Mouse (Mus musculus) intestine, postnatal 0 days (tissue): Measurements from ENCODE around the gene Casc1. TPM values are rescaled to one million over a fixed set of nuclear protein-coding genes. Genes with fewer than 3 reads are reported as not detected.

Source experiments
- ATAC-seq: fragments of 200-750 bp; cut with Nextera tagmentation; 2 replicates; pipeline ENCODE4 v1.8.0; 2017; ENCODE audit warnings: mild to moderate bottlenecking, moderate TSS enrichment, moderate library complexity
- H3K27ac ChIP-seq: fragments of 300-500 bp; sonication (generic); 2 replicates; pipeline ENCODE4 v1.5.1; 2014; ENCODE audit warnings: mild to moderate bottlenecking, low read depth, low read length, moderate library complexity
- H3K27me3 ChIP-seq: fragments of 300-500 bp; sonication (generic); replicated peaks from 2 replicates; pipeline ENCODE4 v1.6.1; 2014; ENCODE audit warnings: low read length, mixed read lengths; ENCODE audit not compliant: control insufficient read depth, insufficient read depth
- H3K36me3 ChIP-seq: fragments of 300-500 bp; sonication (generic); 2 replicates; pipeline ENCODE4 v1.6.1; 2014; ENCODE audit warnings: mild to moderate bottlenecking, moderate library complexity; ENCODE audit not compliant: control insufficient read depth, insufficient read depth
- H3K4me1 ChIP-seq: fragments of 300-500 bp; sonication (generic); replicated peaks from 2 replicates; pipeline ENCODE4 v1.6.1; 2014; ENCODE audit warnings: antibody characterized with exemption, low read length, mixed read lengths; ENCODE audit not compliant: control insufficient read depth, insufficient read depth
- H3K4me2 ChIP-seq: fragments of 300-500 bp; sonication (generic); replicated peaks from 2 replicates; pipeline ENCODE4 v1.6.1; 2014; ENCODE audit warnings: low read depth, mild to moderate bottlenecking, moderate library complexity
- H3K4me3 ChIP-seq: fragments of 300-500 bp; sonication (generic); 2 replicates; pipeline ENCODE4 v1.5.1; 2014; ENCODE audit warnings: low read depth, low read length
- H3K9ac ChIP-seq: fragments of 300-500 bp; sonication (generic); 2 replicates; pipeline ENCODE4 v1.6.1; 2014; ENCODE audit warnings: mild to moderate bottlenecking, low read depth, low read length
- H3K9me3 ChIP-seq: fragments of 300-500 bp; sonication (generic); 2 replicates; pipeline ENCODE4 v1.6.1; 2016; ENCODE audit warnings: mixed run types; ENCODE audit not compliant: control insufficient read depth
- CTCF ChIP-seq: sonication (generic); IDR thresholded peaks from 2 replicates; pipeline ENCODE4 v1.5.1; 2016; ENCODE audit warnings: low read depth, mild to moderate bottlenecking, control low read depth, antibody characterized with exemption, moderate library complexity
- whole genome bisulfite sequencing: fragments of 180-500 bp; shearing (Covaris S2); extraction: QIAGEN DNeasy Blood & Tissue Kit; methylation state at CpG from one replicate; pipeline ENCODE4 v1.1.7; 2014; 5-methylcytosine and 5-hydroxymethylcytosine counted together
- polyA plus RNA-seq: library from polyadenylated mRNA; unstranded; fragments of >200 nt; fragmentation: Nextera tagmentation; extraction: Ambion mirVana; gene quantifications from 2 replicates; pipeline ENCODE4 v1.2.1, GENCODE M21; 2015

Casc1 gene
- polyA plus RNA-seq, 1 experiment from 2014 or later: 0.08 TPM

DNA sequence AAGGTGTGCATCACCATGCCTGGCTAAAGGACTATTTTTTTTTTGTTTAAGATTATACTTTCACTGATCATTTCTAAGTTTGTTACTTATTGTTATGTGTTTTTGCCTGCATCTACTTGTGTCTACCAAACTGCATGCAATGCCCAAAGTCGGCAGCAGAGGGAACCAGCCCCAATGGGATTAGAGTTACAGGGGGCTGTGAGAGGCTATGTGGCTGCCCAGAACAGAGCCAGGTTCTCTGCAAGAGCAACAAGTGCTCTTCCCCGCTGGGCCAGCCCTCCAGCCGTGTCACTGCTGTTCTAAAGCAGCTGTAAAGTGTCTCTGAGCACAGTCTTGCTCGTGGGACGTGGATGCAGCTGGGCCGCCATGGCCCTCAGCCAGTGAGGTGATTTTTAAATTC lies 31.1 kb downstream of the Casc1 start:
- 48% methylated on average over 6 of the region's 6 CpGs for WGBS
- 0 out of 2 replicates have a peak, but pooled peaks cover 4% of the 10 kb centered on the region for H3K4me1 ChIP-seq
- ATAC-seq: no peak
- no peaks in the 10 kb centered on the region for H3K9me3 ChIP-seq
- H3K27me3 ChIP-seq: no peaks in the 10 kb centered on the region
- H3K27ac ChIP-seq: no peak overlapping the region
- no peak overlapping the region for H3K4me2 ChIP-seq
- H3K4me3 ChIP-seq: no peak overlapping the region
- no peaks in the 10 kb centered on the region for H3K36me3 ChIP-seq
- no peak overlapping the region for H3K9ac ChIP-seq
- peak; percentile 82 for TF ChIP-seq CTCF

DNA sequence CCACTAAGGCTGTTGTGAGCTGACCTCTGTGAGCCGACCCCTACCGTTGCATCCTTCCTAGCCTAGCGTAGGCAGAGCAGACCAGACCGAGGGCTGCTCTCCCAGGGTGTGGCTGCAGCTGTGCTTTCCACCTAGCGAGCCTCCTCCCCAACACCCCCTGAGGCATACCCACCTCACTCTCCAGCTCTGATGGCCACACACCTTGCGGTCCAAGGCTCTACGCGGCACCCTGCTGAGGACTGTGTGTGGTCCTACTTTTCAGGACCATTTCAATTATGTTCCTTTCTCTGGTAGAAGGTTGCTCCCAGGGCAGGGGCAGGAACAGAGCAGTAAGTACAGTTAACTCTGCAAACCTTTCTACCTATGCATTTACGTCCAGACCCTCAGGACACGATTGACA lies 34.3 kb downstream of the Casc1 start:
- no peak overlapping the region for H3K9ac ChIP-seq
- no peaks in the 10 kb centered on the region for H3K9me3 ChIP-seq
- no peaks in the 10 kb centered on the region for H3K36me3 ChIP-seq
- H3K4me2 ChIP-seq: no peak overlapping the region
- ATAC-seq: no peak
- WGBS: 78% methylated on average over 10 of the region's 10 CpGs
- no peaks in the 10 kb centered on the region for H3K27me3 ChIP-seq
- H3K4me3 ChIP-seq: no peak overlapping the region
- H3K27ac ChIP-seq: no peak overlapping the region
- TF ChIP-seq CTCF: no peak
- H3K4me1 ChIP-seq: 0 out of 2 replicates have a peak, but pooled peaks cover 6% of the 10 kb centered on the region

DNA sequence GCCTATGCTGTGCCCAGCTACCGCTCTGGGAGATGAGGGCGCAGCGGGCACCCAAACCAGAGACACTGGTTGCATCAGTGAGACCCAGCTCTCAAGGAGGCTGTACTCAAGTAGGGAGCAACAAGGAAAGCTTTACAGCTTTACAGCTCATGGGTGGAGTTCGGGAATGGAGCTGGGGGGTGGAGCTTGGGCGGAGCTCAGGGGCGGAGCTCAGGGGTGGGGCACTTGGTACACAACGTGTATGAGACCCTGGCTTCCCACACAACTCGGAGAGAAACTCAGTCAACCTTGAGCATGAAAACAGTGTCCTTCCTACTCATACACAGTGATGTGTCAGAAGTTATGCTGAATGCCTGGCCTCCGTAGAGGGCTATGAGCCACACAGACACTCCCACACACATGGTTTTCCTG lies 35.2 kb downstream of the Casc1 start:
- Histone ChIP-seq H3K9me3 (no peaks in the 10 kb centered on the region), H3K4me2 (peak overlapping the region; percentile 56), H3K36me3 (no peaks in the 10 kb centered on the region), H3K27ac (no peak overlapping the region), H3K9ac (no peak overlapping the region), H3K27me3 (no peaks in the 10 kb centered on the region), H3K4me1 (0 out of 2 replicates have a peak, but pooled peaks cover 6% of the 10 kb centered on the region), H3K4me3 (peak overlapping the region; percentile 20; the same call in 1 of the 2 replicates)
- TF ChIP-seq CTCF: no peak
- whole genome bisulfite sequencing: 26% methylated on average over 9 of the region's 9 CpGs
- peak; percentile 66 for ATAC-seq

DNA sequence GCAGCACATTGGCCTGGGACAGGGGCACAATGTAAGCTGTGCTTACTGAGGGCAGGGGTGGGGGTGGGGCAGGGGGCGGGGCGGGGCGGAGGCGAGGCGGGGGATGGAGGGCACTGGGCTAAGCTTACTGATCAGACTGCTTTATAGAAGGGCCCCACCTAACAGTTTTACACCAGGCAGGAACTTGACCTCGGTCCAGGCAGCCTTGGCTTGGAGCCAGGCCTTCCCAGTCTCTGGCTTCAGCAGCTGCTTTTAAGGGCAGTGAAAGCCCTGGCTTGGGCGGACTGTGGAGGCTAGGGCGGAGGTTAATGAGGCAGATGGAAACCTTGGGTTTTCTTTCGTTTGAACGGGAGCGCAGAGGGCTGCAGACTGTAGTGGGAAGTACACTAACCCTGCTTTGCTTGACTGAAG lies 37.0 kb downstream of the Casc1 start:
- Histone ChIP-seq H3K4me3 (no peak overlapping the region), H3K36me3 (no peaks in the 10 kb centered on the region), H3K9me3 (no peaks in the 10 kb centered on the region), H3K27ac (no peak overlapping the region; the same call in 1 of the 2 replicates), H3K27me3 (no peaks in the 10 kb centered on the region), H3K9ac (no peak overlapping the region), H3K4me2 (peak overlapping the region; percentile 49), H3K4me1 (0 out of 2 replicates have a peak, but pooled peaks cover 6% of the 10 kb centered on the region)
- WGBS: 1% methylated on average over 11 of the region's 11 CpGs
- TF ChIP-seq CTCF: no peak
- peak; percentile 90 for ATAC-seq

DNA sequence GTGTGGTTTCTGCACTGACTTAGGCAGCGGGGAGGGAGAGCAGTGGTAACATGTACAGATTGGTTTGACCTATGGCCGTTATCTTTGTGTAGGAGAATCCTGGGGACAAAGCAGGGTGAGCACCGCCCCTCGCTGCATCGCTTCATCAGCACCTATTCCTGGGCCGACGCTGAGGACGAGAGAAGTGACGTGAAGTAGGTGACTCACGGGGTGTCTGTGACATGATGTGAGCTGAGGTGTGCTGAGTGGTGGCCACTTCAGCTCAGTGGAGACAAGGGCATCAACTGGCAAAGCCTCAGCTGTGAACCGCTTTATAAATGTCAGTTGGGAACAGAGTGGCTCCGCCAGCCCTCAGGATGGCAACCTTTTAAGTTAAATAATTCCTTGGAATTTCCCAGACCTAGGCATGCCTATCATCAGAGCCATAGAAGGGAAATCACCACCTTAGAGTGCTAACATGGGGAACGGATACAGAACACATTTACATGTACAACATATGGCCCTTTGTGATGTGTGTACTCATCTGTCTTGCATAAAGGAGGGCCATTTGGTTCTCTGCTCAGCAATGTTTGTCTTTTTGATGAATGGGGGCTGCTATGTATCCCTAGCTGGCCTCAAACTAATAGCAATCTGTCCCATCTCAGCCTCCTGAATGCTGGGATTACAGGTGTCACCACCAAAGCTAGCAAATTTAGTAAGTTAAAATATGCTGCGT lies 38.8 kb downstream of the Casc1 start:
- no peak for TF ChIP-seq CTCF
- no peak overlapping the region for H3K4me3 ChIP-seq
- WGBS: 84% methylated on average over 14 of the region's 14 CpGs

DNA sequence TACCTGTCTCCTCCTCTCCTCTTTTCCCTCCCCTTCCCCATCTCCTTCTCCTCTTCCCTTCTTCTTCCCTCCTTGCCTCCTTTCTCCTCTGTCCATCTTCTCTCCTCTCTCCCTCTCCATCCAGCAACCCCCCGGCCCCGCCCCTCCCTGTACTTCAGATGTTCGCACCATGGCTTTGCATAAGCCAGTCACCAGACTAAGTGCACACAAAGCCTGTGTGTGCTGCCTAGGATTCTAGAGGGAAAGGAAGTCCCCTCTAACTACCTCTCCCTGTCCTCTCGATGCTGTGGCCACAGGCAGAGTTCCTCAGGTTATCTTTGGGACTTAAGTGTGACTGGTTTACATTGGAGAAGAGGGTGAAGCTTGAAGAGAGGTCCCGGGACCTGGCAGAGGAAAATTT lies 50.2 kb downstream of the Casc1 start:
- no peaks in the 10 kb centered on the region for H3K36me3 ChIP-seq
- H3K4me3 ChIP-seq: no peak overlapping the region
- no peaks in the 10 kb centered on the region for H3K4me1 ChIP-seq
- no peak overlapping the region for H3K9ac ChIP-seq
- WGBS: 60% methylated on average over 5 of the region's 5 CpGs
- H3K27ac ChIP-seq: no peak overlapping the region
- no peak for TF ChIP-seq CTCF
- H3K9me3 ChIP-seq: no peaks in the 10 kb centered on the region
- no peak for ATAC-seq
- H3K27me3 ChIP-seq: no peaks in the 10 kb centered on the region
- no peak overlapping the region for H3K4me2 ChIP-seq

More for the DNA sequence above, 38.8 kb downstream of the Casc1 start:
- Histone ChIP-seq H3K4me2 (no peak overlapping the region), H3K4me1 (0 out of 2 replicates have a peak, but pooled peaks cover 6% of the 10 kb centered on the region), H3K27me3 (no peaks in the 10 kb centered on the region), H3K36me3 (no peaks in the 10 kb centered on the region), H3K9me3 (no peaks in the 10 kb centered on the region), H3K9ac (no peak overlapping the region), H3K27ac (no peak overlapping the region)
- ATAC-seq: no peak
